Mouse (Mus musculus): ENCODE data around the gene Prr15.

DNA sequence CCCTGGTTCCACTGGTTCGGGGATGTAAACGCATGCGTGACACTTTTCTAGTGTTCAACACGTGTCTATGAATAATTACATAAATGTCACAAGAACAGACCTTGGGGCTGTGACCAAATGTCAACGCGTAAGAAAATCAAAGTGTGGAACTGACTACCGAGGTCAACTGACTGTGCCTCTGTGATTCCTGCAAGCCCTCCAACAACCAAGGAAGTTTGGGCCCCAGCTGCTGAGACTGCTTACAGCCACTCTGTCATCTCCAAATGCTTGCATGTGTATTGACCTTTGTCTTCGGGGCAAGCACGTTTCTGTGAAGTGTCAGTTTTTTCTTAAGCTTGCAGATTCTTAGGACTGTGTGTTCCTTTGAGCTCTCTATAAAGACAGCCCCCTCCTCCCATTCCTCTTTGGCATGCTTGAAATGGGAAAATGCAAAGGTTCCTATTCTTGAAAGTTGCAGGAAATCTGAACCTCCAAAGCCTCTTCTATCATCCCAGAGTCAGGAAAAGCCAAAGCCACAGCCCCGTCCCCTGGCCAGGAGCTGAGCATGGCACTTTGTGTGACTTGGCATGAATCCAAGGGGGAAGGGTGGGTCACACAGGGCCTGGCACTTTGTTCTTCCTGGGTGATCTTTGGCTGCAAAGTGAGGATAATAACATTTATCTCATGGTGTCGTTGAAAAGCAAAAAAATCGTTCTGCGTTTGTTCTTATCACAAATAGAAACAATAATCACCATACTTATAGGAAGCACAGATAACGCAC, 27.5 kb downstream of the Prr15 start:
- no peak for TF ChIP-seq POLR2A (IDR thresholded peaks at IDR 0.05; ENCODE audit: insufficient read depth, low read length)
- TF ChIP-seq CTCF (IDR thresholded peaks at IDR 0.05; ENCODE audit: low read depth, low read length), result no peak
- TF ChIP-seq EP300 (IDR thresholded peaks at IDR 0.05; ENCODE audit: insufficient read depth, low read depth, low read length), result no peak
